7 mouse cellular contexts compared by ENCODE assay signal in genomic region chr17:56716655-56717362, GRCm38 (mm10). TPM values are rescaled to one million over a fixed set of nuclear protein-coding genes. Genes with fewer than 3 reads are reported as not detected.
A peak's percentile ranks its signal among the peaks of the same experiment; 100 is the strongest.
DNase-seq lines count a peak whose midpoint lies in the region; ATAC-seq and TF ChIP-seq lines count a peak whose summit lies in the region.

No protein-coding gene starts in this region.

- peak; percentile 97 for DNase-seq in adrenal gland, postnatal 10 days
- DNase-seq in embryonic facial prominence, embryonic 10.5 days (ENCODE audit: low spot score) = peak; percentile 98
- peak; percentile 82 for DNase-seq in gonadal fat pad, adult 2 months (ENCODE audit: low read depth)
- DNase-seq in left cerebral cortex, postnatal 4 days = peak; percentile 97

- H3K4me1 ChIP-seq in embryonic facial prominence, embryonic 10.5 days = peaks cover 31% of the 10 kb centered on the region
- 0 out of 2 replicates have a peak, but pooled peaks cover 4% of the 10 kb centered on the region for H3K4me1 ChIP-seq in intestine, postnatal 0 days (replicated peaks; ENCODE audit: control insufficient read depth, insufficient read depth, low read length)
- peaks cover 31% of the 10 kb centered on the region for H3K4me1 ChIP-seq in midbrain, embryonic 12.5 days
- peaks cover 4% of the 10 kb centered on the region for H3K4me1 ChIP-seq in small intestine, adult 2 months (ENCODE audit: control insufficient read depth, insufficient read depth, insufficient read length, low read length)

- no peaks in the 10 kb centered on the region for H3K9me3 ChIP-seq in embryonic facial prominence, embryonic 10.5 days
- H3K9me3 ChIP-seq in intestine, postnatal 0 days (ENCODE audit: control insufficient read depth) = no peaks in the 10 kb centered on the region
- H3K9me3 ChIP-seq in midbrain, embryonic 12.5 days = no peaks in the 10 kb centered on the region

- peak overlapping the region; percentile 90 for H3K27ac ChIP-seq in embryonic facial prominence, embryonic 10.5 days (replicated peaks)
- peak overlapping the region; percentile 76 for H3K27ac ChIP-seq in intestine, postnatal 0 days (ENCODE audit: low read depth, low read length)
- H3K27ac ChIP-seq in midbrain, embryonic 12.5 days (replicated peaks) = peak overlapping the region; percentile 81
- H3K27ac ChIP-seq in small intestine, adult 2 months (ENCODE audit: insufficient read depth, low read depth, low read length) = peak overlapping the region; percentile 67

- peak overlapping the region; percentile 68 for H3K4me3 ChIP-seq in embryonic facial prominence, embryonic 10.5 days
- peak overlapping the region; percentile 89 for H3K4me3 ChIP-seq in intestine, postnatal 0 days (ENCODE audit: low read depth, low read length)
- peak overlapping the region; percentile 85 for H3K4me3 ChIP-seq in midbrain, embryonic 12.5 days
- peak overlapping the region; percentile 87 for H3K4me3 ChIP-seq in small intestine, adult 2 months (ENCODE audit: low read depth, low read length)

- no peaks in the 10 kb centered on the region for H3K27me3 ChIP-seq in embryonic facial prominence, embryonic 10.5 days (replicated peaks; ENCODE audit: low read depth, poor library complexity, severe bottlenecking)
- no peaks in the 10 kb centered on the region for H3K27me3 ChIP-seq in intestine, postnatal 0 days (replicated peaks; ENCODE audit: control insufficient read depth, insufficient read depth, low read length)
- no peaks in the 10 kb centered on the region for H3K27me3 ChIP-seq in midbrain, embryonic 12.5 days
- H3K27me3 ChIP-seq in small intestine, adult 2 months (ENCODE audit: control insufficient read depth, insufficient read depth, low read length) = no peaks in the 10 kb centered on the region

- WGBS in embryonic facial prominence, embryonic 10.5 days = under 1% methylated on average over 55 of the region's 55 CpGs
- under 1% methylated on average over 53 of the region's 55 CpGs for WGBS in intestine, postnatal 0 days
- WGBS in midbrain, embryonic 12.5 days = under 1% methylated on average over 53 of the region's 55 CpGs
- WGBS in small intestine, adult 2 months = under 1% methylated on average over 55 of the region's 55 CpGs

- H3K9ac ChIP-seq in intestine, postnatal 0 days (ENCODE audit: low read depth, low read length) = peak overlapping the region; percentile 95
- H3K9ac ChIP-seq in midbrain, embryonic 12.5 days (replicated peaks) = peak overlapping the region; percentile 93

- peak; percentile 92 for ATAC-seq in intestine, postnatal 0 days
- peak; percentile 93 for ATAC-seq in midbrain, embryonic 12.5 days (ENCODE audit: low FRiP score, low read depth)

- peak overlapping the region; percentile 72 for H3K4me2 ChIP-seq in intestine, postnatal 0 days (replicated peaks; ENCODE audit: low read depth)
- peak overlapping the region; percentile 83 for H3K4me2 ChIP-seq in midbrain, embryonic 12.5 days (replicated peaks)

- H3K36me3 ChIP-seq in embryonic facial prominence, embryonic 10.5 days (replicated peaks) = peaks cover 33% of the 10 kb centered on the region
- H3K36me3 ChIP-seq in intestine, postnatal 0 days (ENCODE audit: control insufficient read depth, insufficient read depth) = peaks cover 23% of the 10 kb centered on the region
- peaks cover 23% of the 10 kb centered on the region for H3K36me3 ChIP-seq in midbrain, embryonic 12.5 days
- peaks cover 8% of the 10 kb centered on the region; the same call in 1 of the 2 replicates for H3K36me3 ChIP-seq in small intestine, adult 2 months (ENCODE audit: control insufficient read depth, insufficient read depth, low read length)

- peak; percentile 59; the same call in 1 of the 2 replicates for TF ChIP-seq POLR2A in small intestine, adult 2 months (IDR thresholded peaks at IDR 0.05; ENCODE audit: low read depth, low read length)

- intact Hi-C loops in left cerebral cortex, postnatal 4 days (cut with DNase I) = no loop called here

- no peak for TF ChIP-seq CTCF in intestine, postnatal 0 days (IDR thresholded peaks at IDR 0.05; ENCODE audit: low read depth)
- no peak for TF ChIP-seq CTCF in small intestine, adult 2 months (IDR thresholded peaks at IDR 0.05; ENCODE audit: extremely low read depth, insufficient read length, insufficient replicate concordance, low read depth, low read length)

RNA-seq across cellular contexts. Expression of gene Ndufa11, which starts 0.8 kb away (rescaled TPM):
- 100 to 1,000 TPM; 432 to 465 TPM for total RNA-seq in adrenal gland, postnatal 10 days (2021)
- 388 and 402 TPM in 2 replicates for polyA plus RNA-seq in embryonic facial prominence, embryonic 10.5 days (2016; fragmentation: Nextera tagmentation; extraction: Ambion mirVana)
- polyA plus RNA-seq in gonadal fat pad, adult 2 months (2012; rRNA removed) = 512 and 651 TPM in 2 replicates
- 660 and 718 TPM in 2 replicates for polyA plus RNA-seq in intestine, postnatal 0 days (2015; fragmentation: Nextera tagmentation; extraction: Ambion mirVana)
- total RNA-seq in left cerebral cortex, postnatal 4 days (2021) = 100 to 1,000 TPM; 187 to 194 TPM
- 325 and 338 TPM in 2 replicates for polyA plus RNA-seq in midbrain, embryonic 12.5 days (2016; fragmentation: Nextera tagmentation; extraction: Ambion mirVana)
- 662 and 1,009 TPM in 2 replicates for polyA plus RNA-seq in small intestine, adult 2 months (2012; rRNA removed)

RNA-seq across cellular contexts. Expression of gene Vmac, which starts 1.0 kb away (rescaled TPM):
- 10 to 100 TPM; 16.8 to 24.2 TPM for total RNA-seq in adrenal gland, postnatal 10 days (2021)
- 14.1 and 14.5 TPM in 2 replicates for polyA plus RNA-seq in embryonic facial prominence, embryonic 10.5 days (2016; fragmentation: Nextera tagmentation; extraction: Ambion mirVana)
- polyA plus RNA-seq in gonadal fat pad, adult 2 months (2012; rRNA removed) = 41.8 and 58.2 TPM in 2 replicates
- 9.6 and 13.4 TPM in 2 replicates for polyA plus RNA-seq in intestine, postnatal 0 days (2015; fragmentation: Nextera tagmentation; extraction: Ambion mirVana)
- total RNA-seq in left cerebral cortex, postnatal 4 days (2021) = 10 to 100 TPM; 10.8 to 12.6 TPM
- 15.4 and 18.2 TPM in 2 replicates for polyA plus RNA-seq in midbrain, embryonic 12.5 days (2016; fragmentation: Nextera tagmentation; extraction: Ambion mirVana)
- 13.2 and 18.0 TPM in 2 replicates for polyA plus RNA-seq in small intestine, adult 2 months (2012; rRNA removed)

RNA-seq across cellular contexts. Expression of gene Nrtn, which starts 40.5 kb away (rescaled TPM):
- total RNA-seq in adrenal gland, postnatal 10 days (2021) = 1 to 10 TPM; 5.9 to 6.3 TPM
- polyA plus RNA-seq in embryonic facial prominence, embryonic 10.5 days (2016; fragmentation: Nextera tagmentation; extraction: Ambion mirVana) = 4.5 and 4.7 TPM in 2 replicates
- 17.9 and 22.6 TPM in 2 replicates for polyA plus RNA-seq in gonadal fat pad, adult 2 months (2012; rRNA removed)
- 20.6 and 21.0 TPM in 2 replicates for polyA plus RNA-seq in intestine, postnatal 0 days (2015; fragmentation: Nextera tagmentation; extraction: Ambion mirVana)
- total RNA-seq in left cerebral cortex, postnatal 4 days (2021) = 1 to 10 TPM; 1.2 to 1.3 TPM
- 6.7 and 8.8 TPM in 2 replicates for polyA plus RNA-seq in midbrain, embryonic 12.5 days (2016; fragmentation: Nextera tagmentation; extraction: Ambion mirVana)
- polyA plus RNA-seq in small intestine, adult 2 months (2012; rRNA removed) = 34.9 and 36.8 TPM in 2 replicates

RNA-seq across cellular contexts. Expression of gene Ranbp3, which starts 43.7 kb away (rescaled TPM):
- total RNA-seq in adrenal gland, postnatal 10 days (2021) = 10 to 100 TPM; 56.6 to 62.0 TPM
- 132 and 138 TPM in 2 replicates for polyA plus RNA-seq in embryonic facial prominence, embryonic 10.5 days (2016; fragmentation: Nextera tagmentation; extraction: Ambion mirVana)
- polyA plus RNA-seq in gonadal fat pad, adult 2 months (2012; rRNA removed) = 63.4 and 68.3 TPM in 2 replicates
- polyA plus RNA-seq in intestine, postnatal 0 days (2015; fragmentation: Nextera tagmentation; extraction: Ambion mirVana) = 28.8 and 32.0 TPM in 2 replicates
- total RNA-seq in left cerebral cortex, postnatal 4 days (2021) = 100 to 1,000 TPM; 102 to 112 TPM
- 109 and 115 TPM in 2 replicates for polyA plus RNA-seq in midbrain, embryonic 12.5 days (2016; fragmentation: Nextera tagmentation; extraction: Ambion mirVana)
- polyA plus RNA-seq in small intestine, adult 2 months (2012; rRNA removed) = 37.2 and 65.1 TPM in 2 replicates

RNA-seq across cellular contexts. Expression of gene Dus3l, which starts 47.7 kb away (rescaled TPM):
- total RNA-seq in adrenal gland, postnatal 10 days (2021) = 10 to 100 TPM; 27.6 to 34.5 TPM
- polyA plus RNA-seq in embryonic facial prominence, embryonic 10.5 days (2016; fragmentation: Nextera tagmentation; extraction: Ambion mirVana) = 45.0 and 45.6 TPM in 2 replicates
- 48.3 and 52.0 TPM in 2 replicates for polyA plus RNA-seq in gonadal fat pad, adult 2 months (2012; rRNA removed)
- polyA plus RNA-seq in intestine, postnatal 0 days (2015; fragmentation: Nextera tagmentation; extraction: Ambion mirVana) = 16.1 and 16.6 TPM in 2 replicates
- 10 to 100 TPM; 80.0 to 90.4 TPM for total RNA-seq in left cerebral cortex, postnatal 4 days (2021)
- 48.7 and 53.9 TPM in 2 replicates for polyA plus RNA-seq in midbrain, embryonic 12.5 days (2016; fragmentation: Nextera tagmentation; extraction: Ambion mirVana)
- polyA plus RNA-seq in small intestine, adult 2 months (2012; rRNA removed) = 32.1 and 55.6 TPM in 2 replicates

Comparison
In these comparisons a context has a peak if more than half of its experiments do, and no peak if none do; other contexts are left out.
1. Peak in every context shown above with its lines: DNase-seq, ATAC-seq, H3K4me3 ChIP-seq and H3K27ac ChIP-seq.